Mouse (Mus musculus) lung, postnatal 14 days (tissue): ENCODE measurements around the gene Btg1.
A peak's percentile ranks its signal among the peaks of the same experiment; 100 is the strongest.

ENCODE experiments used
- DNase-seq: peaks from one replicate; pipeline ENCODE4 v3.0.0; 2021

Btg1 gene

DNA sequence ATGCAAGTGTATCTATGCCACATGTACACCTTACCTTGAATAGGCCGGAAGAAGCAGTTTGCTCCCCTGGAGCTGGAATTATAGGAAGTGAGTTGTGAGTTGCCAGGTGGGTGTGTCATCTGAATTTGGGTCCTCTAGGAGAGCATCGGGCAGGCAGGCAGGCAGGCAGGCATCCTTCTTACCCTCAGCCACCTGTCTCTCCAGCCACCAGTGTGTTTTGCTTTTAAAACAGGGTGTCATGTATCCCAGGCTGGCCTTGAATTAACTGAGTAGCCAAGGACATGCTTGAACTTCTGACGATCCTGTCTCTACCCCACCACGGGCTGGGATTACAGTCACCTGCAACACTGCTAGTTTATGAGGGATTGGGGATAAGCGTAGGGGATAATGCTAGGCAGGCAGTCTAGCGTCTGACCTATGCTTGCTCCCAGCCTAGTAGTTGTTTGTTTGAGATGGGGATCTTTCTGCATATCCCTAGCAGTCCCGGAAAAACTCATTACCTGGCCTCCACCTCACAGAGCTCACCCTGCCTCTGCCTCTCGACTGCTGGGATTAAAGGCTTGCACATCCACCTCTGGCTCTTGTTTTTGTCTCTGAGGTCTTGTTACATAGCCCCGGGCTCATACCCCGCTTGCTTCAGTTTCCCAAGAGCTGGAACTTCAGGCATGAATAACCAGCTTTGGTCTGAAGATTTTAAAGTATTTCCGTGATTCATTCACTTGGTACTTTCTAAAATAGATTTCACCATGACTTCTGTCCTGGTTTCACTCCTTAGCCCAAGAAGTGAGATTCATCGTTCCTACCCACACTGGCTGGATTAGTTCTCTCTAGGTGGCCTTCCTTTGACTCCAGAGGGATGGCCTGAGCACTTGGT, 15.7 kb downstream of the Btg1 start:
- DNase-seq: no peak

DNA sequence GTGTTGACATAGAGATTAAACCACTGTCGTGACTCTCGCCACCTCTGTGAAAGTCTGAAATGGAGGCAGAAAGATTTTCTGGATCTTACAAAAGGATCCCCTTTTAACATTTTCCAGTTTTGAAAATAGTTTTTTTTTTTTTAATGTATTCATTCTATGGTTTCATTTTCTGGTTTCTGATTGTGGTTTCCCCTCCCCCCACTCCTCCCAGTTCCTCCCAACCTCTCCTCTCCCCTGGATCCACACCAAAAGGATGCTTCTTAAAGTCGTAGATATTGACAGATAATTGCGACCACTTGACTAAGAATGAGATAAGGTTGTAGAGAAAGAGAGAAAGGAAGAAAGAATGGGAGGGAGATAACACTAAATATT, 16.3 kb downstream of the Btg1 start:
- no peak for DNase-seq

DNA sequence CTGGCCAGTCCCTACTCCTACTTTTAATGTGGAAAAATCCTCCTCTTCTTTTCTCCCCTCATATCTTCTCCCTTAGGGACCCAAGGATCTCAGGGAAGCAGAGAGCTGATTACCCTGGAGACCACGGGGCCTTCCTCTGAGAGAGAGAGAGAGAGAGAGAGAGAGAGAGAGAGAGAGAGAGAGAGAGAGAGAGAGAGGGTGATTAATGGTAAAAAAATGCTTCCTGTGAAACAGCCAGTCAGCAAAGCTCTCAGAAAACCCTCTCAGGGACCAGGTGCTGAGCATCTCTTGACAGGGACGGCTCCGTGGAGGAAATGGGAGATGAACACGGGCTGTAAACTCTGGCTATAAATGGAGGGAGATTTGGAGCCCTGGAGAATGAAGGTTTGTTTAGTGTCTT, 18.7 kb downstream of the Btg1 start:
- no peak for DNase-seq

DNA sequence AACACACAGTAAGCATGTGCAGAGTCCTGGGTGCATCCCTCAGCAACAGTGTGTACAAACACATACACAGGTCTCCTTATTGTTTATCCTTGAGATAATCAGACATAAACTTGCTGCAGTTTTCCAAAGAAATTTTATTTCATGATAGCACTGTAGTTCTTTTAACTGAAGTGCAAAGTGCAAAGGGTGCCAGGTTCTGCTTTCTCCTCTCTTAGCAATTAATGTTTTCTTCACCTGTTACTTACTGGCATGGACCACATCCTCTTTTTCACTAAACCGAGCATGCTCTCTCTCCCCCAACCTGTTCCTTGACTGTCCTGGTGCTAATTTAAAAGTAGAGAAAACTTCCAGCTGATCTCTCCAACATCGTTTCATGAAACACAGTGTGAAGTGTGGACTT, 21.7 kb downstream of the Btg1 start:
- no peak for DNase-seq

DNA sequence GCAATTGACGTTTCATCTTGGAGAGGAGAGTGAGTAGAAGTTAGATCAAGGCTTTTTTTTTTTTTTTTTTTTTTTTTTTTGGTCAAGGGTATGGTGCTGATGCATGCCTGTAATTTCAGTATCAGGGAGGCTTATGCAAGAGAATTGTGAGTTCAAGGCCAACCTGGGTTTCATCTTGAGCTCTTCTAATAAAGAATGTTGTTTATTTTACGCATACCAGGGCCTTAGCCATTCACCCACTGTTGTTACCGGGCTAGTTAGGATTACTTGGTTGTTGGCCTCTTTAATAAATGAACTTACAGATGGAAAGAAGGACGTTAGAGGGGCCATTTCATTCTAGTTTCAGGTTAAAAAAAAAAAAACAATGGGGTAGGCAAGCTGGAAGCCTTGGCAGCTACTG, 25.2 kb downstream of the Btg1 start:
- no peak for DNase-seq

DNA sequence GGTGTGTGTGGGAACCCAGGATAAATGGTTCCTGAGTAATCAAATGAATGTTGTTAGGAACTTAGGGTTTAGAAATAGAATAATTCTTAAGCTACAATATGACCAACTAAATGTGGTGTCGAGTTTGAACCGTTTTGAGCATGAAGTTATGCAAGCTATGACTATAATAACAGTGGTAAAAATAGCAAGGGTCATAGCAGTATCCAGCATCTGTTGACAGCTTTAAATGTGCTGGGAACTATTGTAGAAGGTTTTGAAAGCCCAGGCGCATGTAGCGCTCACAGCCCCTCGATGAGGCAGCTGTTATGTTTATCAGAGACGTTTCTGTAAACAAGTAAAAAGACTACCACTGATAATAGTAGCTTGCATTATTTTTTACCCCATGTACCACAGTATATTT, 25.9 kb downstream of the Btg1 start:
- no peak for DNase-seq

DNA sequence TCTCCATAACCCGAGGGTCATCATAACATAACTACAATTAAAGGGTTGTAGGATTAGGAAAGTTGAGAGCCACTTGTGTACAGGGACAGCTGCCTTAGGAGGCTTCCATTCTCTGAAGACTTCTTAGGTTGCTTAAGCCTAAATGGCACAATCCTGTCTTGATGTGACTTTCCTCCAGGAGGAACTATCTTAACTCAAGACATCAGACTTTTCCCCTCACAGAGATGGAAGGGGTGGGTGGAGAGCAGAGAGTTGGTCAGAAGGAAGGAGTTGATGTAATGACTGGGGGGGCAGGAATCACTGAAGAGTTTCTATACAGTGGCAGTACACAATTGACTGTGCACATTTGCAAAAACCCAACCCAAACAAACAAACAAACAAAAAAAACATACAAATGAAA, 28.4 kb downstream of the Btg1 start:
- DNase-seq: no peak

DNA sequence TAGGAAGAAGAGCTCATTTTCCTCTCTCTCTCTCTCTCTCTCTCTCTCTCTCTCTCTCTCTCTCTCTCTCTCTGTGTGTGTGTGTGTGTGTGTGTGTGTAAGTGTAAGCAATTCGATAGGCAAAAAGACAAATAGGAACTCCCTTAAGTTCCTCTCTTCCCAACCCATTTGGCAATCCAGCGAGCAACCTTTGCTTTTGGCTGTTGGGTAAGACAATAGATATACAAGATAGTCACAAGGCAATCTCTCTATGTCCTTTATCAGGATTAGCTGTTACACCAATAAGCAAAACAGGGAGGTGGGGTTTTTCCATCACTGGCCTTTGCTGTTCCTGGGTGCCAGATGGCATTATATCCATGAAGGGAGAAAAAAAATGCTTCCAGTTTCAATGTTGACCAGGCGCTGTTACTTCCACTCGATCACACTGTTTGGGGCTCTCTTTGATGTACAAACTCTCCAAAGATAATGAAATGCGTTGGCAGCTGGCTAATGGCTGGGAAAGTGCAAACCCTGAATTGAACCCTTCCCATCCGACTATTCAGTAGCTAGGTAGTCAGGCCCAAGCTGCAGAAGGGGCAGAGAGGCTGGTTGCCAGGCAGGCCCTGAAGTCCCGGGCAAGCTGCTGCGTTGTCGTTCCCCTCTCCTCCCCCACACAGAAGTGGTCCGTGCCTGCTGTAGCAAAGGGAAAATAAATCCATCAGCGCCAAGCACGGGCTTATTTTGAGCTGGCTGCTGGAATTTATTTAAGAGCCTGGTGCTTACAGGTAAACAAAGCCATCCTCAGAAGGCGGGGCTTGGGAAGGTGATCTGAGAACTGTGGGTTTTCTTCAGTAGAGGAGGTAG, 29.4 kb downstream of the Btg1 start:
- DNase-seq: peak; percentile 32

DNA sequence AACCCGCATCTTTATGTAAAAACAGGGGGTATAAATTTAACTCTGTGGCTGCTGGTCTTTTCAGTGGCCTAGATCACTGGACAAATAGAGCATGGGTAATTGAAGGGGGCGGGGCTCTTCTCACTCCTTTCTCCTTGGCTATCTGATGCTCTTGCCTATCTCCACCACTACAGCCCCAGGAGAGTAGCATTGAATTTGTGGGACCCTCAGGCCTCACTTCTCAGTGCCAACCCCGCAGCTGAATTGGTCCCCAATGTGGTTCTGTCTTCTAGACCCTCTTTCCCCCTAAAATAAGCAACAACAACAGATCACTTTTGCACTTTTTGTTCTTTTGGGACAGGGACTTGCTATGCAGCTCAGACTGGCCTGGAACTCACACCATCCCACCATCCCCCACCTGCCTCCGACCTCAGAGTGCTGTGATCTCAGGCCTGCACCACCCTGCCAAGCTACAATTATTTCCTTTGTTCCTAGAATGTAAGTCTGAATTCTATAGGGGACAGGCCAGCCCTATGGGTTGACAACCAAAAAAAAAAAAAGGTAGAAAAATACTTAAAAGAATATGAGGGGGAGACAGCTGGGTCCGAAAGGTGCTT, 30.2 kb downstream of the Btg1 start:
- no peak for DNase-seq

DNA sequence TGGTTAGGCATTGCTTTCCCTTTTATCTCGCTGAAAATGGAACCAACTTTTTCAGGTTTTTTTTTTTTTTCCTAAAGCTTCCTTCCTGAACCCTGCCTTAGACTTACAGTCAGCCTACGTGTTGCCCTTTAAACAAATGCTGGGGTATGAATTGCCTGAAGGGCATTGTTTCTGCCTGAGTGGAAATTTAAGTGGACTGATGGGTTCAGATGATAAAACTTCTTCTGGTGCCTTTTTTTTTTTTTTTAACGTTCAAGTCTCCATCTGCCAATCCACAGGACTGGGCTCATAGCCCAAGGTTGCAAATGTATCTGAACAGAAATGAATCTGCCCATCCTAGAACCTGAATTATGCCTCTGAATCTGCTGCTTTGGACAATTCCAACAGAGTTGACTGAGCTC, 31.4 kb downstream of the Btg1 start:
- DNase-seq: no peak

DNA sequence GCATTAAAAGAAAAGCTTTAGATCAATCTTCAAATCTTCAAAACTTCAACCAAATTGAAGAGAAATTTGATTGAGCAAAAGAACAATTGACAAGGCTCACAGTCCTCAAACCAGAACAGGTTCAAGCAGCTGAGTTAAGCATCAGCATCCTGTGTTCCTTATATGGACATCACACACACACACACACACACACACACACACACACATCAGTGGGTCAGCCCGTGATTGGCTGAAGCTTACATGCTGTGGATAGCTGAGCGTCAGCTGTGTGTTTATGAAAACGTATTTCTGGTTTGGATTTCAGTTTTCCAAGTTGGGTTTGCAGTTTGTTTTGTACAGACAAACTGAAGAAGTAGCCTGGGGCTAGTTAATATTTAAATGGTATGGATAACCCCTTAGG, 32.7 kb downstream of the Btg1 start:
- DNase-seq: no peak

DNA sequence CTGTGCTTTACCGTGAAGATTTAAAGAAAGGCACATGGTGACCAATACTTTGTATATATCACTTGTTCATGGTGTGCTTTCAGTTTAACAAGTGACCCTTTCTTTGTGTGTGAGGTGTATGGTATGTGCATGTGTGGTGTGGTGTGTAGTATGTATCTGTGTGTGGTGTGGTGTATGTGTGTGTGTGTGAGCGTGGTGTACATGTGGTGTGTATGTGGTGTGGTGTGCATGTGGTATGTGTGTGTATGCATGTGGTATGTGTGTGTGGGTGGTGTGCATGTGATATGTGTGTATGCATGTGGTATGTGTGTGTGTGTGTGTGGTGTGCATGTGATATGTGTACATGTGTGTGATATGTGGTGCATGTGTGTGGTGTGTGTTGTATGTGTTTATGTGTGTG, 35.6 kb downstream of the Btg1 start:
- DNase-seq: no peak

DNA sequence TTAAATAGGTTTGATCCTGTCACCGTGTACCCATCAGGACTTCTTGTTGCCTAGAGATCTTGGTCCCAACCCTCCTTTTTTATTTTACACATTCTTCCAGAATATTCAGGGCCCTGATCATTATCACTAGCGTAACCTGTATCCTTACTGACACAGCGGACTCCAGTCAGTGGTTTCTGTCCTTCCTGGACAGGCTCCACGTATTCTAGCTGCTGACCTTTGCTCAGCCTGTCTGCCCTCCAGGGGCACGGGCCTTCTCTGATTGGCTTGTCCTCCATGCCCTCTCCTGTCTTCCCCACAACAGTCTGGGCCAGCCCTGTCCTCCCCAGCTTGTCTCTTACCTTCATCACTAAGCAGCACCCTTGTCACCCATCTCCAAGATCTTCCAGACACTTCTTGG, 36.2 kb downstream of the Btg1 start:
- DNase-seq: no peak

DNA sequence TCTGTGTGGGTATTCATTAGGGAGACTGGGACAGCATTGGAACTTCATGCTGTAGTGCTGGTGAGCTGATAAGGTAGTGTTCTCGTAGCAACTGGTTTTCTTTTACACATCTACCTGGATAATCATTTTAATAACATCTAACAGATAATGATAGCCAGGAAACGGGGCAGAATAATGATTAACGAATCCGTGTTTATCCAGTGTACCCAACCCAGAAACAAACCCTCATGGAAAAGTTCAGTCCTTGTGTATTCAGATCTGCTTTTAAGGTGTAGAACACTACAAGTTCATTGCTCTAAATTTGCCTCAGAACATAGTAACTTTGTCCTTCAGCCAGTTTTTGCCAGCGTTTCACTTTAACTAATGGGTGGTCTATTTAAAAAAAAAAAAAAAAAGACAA, 37.3 kb downstream of the Btg1 start:
- no peak for DNase-seq

DNA sequence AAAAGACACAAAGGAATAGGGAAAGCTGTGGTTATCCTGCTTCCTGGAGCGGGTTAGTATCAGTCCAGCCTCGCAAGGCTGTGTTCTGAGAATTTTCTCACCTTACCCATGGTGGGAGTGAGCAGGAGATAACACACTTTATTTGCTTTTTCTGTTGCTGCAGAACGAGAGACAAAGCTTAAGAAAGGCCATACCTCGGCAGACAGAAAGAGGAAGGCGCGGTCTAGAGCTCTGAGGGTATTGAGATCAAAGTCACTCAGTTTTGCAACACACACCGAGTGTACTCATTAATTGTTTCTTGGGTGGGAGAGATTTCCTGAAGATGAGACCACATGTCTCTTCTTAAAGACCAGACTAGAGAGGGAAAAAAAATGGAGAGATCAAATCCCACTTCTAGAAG, 37.8 kb downstream of the Btg1 start:
- no peak for DNase-seq

DNA sequence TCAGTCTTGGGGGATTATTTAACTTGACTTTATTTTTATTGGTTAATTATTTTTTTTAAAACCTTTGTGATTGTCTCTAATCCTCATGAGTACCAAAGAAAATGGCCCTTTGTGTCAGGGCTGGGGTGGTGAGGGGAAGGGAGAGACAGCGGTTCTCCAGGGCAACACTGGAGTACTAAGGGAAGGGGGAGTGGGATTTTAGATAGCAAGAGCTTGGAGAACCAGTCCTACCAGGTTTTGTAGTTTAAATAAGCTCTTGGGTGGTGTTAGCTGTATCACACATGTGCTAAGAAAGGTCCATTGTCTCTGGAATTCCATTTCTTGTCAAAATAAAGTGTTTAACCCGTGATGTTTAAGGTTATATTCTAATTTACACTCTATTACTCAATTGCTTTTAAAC, 38.3 kb downstream of the Btg1 start:
- DNase-seq: no peak

DNA sequence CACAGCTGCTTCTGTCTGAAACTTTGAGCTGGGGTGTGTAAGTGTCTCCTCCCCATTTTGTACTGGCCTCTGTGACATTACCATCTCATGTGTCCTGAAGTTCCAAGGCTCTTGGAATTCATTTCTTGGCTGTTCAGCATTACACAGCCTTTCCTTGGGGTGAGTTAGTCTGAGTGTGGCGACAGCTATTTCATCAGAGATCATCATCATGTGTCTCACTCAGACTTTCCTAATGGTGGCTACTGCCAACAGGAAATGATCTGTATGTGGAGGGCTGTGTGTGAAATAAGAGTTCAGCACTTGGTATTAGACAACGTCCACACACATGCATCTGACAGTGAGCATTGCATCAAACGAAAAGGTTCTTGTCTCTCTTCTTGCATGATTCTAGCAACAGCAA, 39.4 kb downstream of the Btg1 start:
- peak; percentile 12 for DNase-seq

DNA sequence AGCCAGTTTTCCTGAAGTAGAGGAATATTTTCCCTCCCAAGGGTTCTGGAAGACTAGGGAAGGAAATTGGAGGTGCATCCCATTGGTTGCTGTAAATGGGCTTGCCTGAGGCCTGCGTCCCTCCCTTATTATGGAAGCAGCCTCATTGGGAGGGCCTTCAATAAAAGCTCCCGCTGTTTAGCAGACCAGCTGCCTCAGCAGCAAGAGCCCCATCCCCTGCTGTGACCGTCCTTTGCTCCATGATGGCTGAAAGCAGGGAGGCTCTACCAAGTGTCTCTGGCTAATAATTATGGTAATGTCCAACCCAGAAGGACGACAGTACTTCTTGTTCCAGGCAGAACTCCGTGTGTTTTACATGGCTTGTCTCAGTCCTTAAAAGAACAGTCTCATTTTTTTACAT, 42.1 kb downstream of the Btg1 start:
- no peak for DNase-seq

DNA sequence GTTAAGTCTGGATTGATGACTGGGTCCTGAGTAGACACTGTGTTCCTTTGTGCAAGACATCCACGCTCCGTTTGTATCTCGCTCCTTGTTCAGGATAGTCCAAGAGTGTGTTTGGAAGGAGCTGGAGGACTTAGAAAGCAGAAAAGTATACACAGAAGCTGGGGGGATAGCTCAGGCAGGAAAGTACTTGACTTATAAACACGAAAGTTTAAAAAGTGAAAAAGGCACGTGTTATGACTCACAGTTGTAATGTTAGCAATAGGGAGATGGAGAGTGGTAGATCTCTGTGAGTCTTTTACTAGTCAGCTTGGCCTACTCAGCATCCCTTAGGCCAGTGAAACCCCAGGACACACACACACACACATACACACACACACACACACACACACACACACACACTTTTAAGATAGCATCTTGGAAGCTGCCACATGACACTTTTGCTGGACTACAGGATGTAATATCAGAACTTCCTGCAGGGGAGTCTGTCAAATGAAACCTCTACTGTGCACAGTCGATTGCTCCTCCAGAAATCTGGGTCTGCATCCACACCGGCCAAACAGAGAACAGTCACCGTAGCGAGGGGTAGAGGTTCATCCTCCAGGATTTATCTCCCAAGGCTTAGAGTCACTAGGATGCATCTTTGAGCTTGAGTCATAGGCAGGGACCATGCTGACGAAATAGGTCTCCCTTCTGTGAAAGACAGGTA, 43.6 kb downstream of the Btg1 start:
- no peak for DNase-seq

DNA sequence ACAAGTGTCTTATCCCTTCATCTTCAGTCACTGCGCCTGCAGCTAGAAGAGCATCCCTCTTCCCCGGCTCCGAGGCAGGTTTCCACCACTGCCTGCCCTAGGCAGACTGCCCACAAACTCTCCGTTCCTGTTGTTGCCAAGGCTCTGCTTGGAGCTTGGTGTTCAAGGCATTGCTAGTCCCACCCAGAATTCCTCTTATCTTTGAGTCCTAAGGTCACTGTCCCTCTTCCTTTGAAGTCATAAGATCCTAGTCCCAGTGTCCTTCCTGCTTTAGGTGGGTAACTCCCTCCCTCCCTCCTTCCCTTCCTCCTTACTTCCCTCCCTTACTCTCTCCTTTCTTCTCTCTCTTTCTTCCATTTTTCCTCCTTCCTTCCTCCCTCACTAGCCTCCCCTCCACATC, 46.2 kb downstream of the Btg1 start:
- no peak for DNase-seq

DNA sequence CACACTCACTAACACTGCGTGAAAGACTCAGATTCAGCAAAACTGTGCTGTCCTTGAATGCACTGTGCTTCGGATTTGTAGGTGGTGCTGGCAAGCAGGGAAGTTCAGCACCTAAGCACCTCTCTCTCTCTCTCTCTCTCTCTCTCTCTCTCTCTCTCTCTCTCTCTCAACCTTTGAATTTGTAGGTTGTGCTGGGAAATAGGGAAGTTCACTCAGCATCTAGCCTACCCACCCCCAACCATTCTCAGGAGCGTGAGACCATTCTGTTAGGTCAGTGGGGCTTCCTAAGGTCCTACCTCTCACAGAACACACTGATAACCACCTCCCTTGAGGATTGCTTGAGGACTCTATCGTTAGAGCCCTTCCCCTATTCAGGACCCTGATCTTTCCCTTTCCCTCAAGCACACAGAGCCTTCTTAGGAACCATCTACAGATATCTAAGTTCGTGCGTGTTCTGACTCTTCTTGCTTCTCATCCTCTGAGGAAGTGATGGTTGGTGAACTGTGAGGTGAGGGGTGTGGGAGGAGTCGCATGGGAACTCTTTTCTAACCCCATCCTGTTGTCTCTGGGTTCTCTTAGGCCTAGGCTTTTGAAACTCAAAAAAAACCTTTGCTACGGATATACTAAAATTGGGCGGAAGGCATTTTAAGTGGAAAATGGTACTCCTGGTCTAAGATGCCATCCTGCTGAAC, 47.1 kb downstream of the Btg1 start:
- DNase-seq: no peak
